Mouse (Mus musculus): ENCODE results near the gene Prepl. TPM values are rescaled to one million over a fixed set of nuclear protein-coding genes. Genes with fewer than 3 reads are reported as not detected.
A peak's percentile ranks its signal among the peaks of the same experiment; 100 is the strongest.

Gene Prepl
- polyA plus RNA-seq, 2 experiments from 2014 or later: 11.3 to 12.3 TPM

GRCm38 (mm10) chr17:85067331-85067730, 22.7 kb downstream of the Prepl start:
- ATAC-seq: no peak

GRCm38 (mm10) chr17:85063560-85063959, 26.5 kb downstream of the Prepl start:
- ATAC-seq: no peak

- no peak for ATAC-seq
Observed at GRCm38 (mm10) chr17:85059136-85059535, 30.9 kb downstream of the Prepl start.

- no peak for ATAC-seq
Observed at GRCm38 (mm10) chr17:85058276-85058675, 31.8 kb downstream of the Prepl start.

GRCm38 (mm10) chr17:85048379-85048778, 41.7 kb downstream of the Prepl start:
- ATAC-seq: no peak

- ATAC-seq: no peak
Observed at GRCm38 (mm10) chr17:85045160-85045559, 44.9 kb downstream of the Prepl start.

GRCm38 (mm10) chr17:85044466-85044865, 45.6 kb downstream of the Prepl start:
- no peak for ATAC-seq

- no peak for ATAC-seq
Observed at GRCm38 (mm10) chr17:85043404-85043816, 46.6 kb downstream of the Prepl start.

- no peak for ATAC-seq
Observed at GRCm38 (mm10) chr17:85042419-85042818, 47.6 kb downstream of the Prepl start.

GRCm38 (mm10) chr17:85040913-85041312, 49.1 kb downstream of the Prepl start:
- ATAC-seq: no peak

- no peak for ATAC-seq
Observed at GRCm38 (mm10) chr17:85038761-85039160, 51.3 kb downstream of the Prepl start.

- no peak for ATAC-seq
Observed at GRCm38 (mm10) chr17:85038311-85038710, 51.7 kb downstream of the Prepl start.

- no peak for ATAC-seq
Observed at GRCm38 (mm10) chr17:85037855-85038254, 52.2 kb downstream of the Prepl start.

- no peak for ATAC-seq
Observed at GRCm38 (mm10) chr17:85034068-85034467, 56.0 kb downstream of the Prepl start.

GRCm38 (mm10) chr17:85033087-85033486, 57.0 kb downstream of the Prepl start:
- no peak for ATAC-seq

- no peak for ATAC-seq
Observed at GRCm38 (mm10) chr17:85030651-85031050, 59.4 kb downstream of the Prepl start.

- ATAC-seq: no peak
Observed at GRCm38 (mm10) chr17:85028797-85029196, 61.2 kb downstream of the Prepl start.

GRCm38 (mm10) chr17:85028093-85028739, 61.8 kb downstream of the Prepl start, which contains the start of gene Slc3a1:
Gene Slc3a1 (plus strand): TSS chr17:85028376.
- ATAC-seq: no peak

GRCm38 (mm10) chr17:85027247-85027646, 62.8 kb downstream of the Prepl start:
- ATAC-seq: no peak

- no peak for ATAC-seq
Observed at GRCm38 (mm10) chr17:85026436-85026835, 63.6 kb downstream of the Prepl start.

- no peak for ATAC-seq
Observed at GRCm38 (mm10) chr17:85025151-85025550, 64.9 kb downstream of the Prepl start.

- ATAC-seq: no peak
Observed at GRCm38 (mm10) chr17:85024237-85024636, 65.8 kb downstream of the Prepl start.

GRCm38 (mm10) chr17:85023247-85024167, 66.5 kb downstream of the Prepl start:
- ATAC-seq: peak; percentile 88

- no peak for ATAC-seq
Observed at GRCm38 (mm10) chr17:85020343-85020742, 69.7 kb downstream of the Prepl start.
